Mouse (Mus musculus) CD4-positive, CD25-positive, alpha-beta regulatory T cell, adult 4 months (primary cell): ENCODE measurements around the gene Ell. TPM values are rescaled to one million over a fixed set of nuclear protein-coding genes. Genes with fewer than 3 reads are reported as not detected.

ENCODE experiments used
- ATAC-seq: one replicate; pipeline ENCODE4 v1.8.0; 2017
- polyA plus RNA-seq, 2 experiments: library from polyadenylated mRNA; unstranded; fragments of 100-300 nt; shearing (Covaris generic); gene quantifications; one replicate each; pipeline ENCODE4 v1.2.1; 2017

The Ell gene
- polyA plus RNA-seq, 2 experiments from 2014 or later: 41.4 to 50.4 TPM

DNA sequence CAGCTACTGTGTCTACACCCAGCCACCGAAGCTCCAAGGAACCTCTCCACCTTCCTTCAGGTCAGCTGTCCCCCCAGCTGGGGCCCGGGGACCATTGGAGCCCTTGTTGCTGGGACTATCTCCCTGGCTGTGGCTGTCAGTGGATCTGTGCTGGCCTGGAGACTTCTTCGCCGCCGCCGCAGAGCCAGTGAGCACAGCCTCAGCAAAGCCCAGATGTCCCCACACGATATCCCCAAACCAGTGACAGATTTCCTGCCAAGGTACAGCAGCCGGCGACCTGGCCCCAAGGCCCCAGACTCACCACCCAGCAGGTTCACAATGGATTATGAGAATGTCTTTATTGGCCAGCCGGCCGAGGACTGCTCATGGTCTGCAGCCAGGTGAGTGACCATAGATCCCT, 78.7 kb downstream of the Ell start:
- ATAC-seq: no peak

DNA sequence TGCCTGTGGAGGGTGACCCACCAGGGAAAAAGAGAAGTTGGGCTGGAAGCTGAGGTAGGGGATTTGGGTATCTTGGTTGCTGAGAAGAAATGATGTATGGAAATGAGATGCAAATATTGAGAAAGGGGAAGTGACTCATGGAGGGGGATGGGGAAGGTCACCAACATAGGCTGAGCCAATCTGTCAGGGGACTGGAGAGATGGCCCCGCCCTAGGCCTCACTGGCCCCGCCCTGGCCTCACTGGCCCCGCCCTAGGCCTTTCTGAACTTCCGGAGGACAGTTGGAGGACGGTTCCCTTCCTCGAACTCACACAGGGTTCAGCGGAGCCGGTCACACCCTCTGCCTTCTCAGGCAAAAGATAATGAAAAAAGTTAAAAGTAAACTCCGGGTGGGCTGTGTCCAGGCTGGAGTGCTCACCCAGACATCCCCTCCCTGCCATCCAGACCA, 79.7 kb downstream of the Ell start:
- ATAC-seq: peak; percentile 62

DNA sequence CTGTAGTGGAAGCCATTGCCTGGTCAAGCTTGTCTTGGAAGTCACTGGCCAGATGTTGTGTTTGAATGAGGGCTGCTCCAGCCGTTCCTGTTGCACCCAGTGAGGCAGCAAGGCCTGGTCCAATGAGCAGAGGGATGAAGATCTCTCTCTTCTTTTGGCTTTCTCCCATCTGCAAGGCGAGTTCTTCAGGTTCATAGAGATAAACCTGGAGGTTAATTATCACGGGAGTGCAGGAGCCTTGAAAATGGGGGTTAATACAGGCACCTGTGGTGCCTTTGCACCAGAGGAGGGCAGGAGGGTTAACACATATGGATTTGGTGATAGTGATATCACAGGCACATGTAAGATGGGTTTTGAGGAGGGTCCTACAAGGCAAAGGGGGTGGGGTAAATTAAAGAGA, 83.0 kb downstream of the Ell start:
- ATAC-seq: no peak

DNA sequence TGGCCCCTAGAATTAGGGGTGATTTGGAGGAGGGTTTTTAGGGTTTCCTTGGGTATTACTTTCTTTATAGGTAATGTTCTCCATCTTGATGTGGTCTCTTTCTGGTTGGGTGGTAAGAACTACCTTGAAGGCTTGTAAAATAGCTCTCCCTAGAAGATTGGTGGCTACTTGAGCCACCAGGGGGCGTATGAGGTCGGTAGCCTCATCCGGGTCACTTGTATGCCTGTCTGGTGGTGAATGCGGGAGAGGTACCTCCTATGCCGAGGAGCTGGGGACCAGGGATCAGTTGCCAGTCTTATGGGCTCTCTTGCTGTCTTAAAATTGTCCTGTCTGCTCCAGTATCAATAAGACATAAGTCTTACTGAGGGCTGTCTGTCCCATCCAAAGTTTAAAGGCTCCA, 85.8 kb downstream of the Ell start:
- peak; percentile 25 for ATAC-seq

DNA sequence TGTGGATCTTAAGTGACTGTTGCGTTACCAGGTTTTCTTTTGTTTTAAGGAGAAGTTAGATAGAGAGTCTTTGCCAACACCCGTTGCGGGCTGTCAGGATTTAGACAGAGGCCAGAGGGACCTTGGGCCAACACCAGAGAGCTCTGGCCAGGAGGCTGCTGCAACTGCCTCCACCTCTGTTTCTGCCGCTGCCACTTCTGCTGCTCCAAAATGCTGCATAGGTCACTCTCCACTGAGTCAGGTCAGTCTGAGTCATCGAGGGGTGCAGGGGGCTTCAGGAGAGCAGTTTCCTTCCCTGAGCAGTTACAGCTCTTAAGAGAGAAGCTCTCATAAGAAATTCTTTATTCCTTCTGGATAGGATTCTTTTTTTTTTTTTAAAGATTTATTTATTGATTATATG, 87.8 kb downstream of the Ell start:
- no peak for ATAC-seq

DNA sequence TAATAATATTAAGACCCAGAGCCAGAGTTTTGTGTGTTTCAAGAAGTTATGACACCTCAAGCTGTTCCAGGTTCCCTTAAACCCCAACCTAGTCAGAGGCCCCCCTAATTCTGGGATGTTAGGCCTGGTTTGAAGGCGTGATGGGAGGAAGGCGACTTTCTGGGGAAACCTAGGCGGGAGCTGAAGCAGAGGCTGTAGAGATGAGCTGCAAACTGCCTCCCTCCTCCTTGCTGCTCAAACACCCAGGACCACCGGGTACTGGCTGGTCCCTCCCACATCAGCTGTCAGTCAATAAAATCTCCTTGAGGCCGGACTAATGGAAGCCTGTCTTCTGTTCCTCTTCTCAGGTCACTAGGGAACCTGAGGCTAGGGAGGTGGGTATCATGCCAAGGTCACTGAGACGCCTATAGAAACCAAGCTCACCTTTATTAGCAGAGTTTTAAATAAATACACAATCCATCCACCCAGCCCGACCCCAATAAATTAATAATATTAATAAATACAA, 89.8 kb downstream of the Ell start:
- ATAC-seq: no peak

DNA sequence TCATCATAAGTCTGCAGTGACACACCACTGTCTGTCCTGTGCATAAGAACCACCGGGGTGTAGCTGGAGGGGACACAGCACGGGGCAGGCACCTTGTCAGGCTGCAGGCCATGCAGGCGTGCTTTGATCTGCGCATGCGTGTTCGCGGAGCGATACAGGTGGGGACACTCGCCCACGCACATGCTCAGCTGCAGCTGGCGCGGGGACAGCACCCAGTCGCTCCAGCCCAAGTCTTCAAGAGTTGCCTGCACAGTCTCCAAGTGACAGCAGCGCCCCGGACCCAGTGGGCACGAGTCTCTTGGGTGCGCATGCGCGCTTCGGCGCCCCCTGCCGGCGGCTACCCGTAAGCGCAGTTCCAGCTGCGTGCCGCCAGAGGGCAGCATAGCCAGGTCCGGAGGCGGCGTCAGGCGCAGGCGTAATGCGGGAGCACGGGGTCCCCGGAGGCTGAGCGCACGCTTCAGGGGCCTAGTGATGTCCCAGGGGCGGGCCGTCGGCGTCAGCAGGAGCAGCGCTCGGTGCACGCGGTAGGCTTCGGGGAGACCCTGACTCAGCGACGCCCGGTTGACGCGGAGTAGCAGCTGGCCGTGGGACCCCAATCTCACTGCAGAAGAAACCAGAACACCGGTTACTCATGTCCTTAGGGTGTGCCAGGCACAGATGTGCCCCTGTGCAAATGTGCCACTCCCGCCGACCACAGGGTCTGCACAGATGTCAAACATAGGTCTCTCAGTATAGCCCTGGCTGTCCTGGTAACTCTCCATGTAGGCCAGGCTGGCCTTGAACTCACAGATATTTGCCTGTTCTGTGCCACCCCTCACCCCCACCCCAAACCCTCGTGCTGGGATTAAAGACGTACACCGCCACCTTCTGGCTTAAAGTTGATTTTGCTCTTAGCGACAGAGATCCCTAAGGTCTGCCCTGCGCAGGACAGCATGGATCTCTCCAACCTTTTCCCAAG, 90.6 kb downstream of the Ell start:
- ATAC-seq: peak; percentile 83

DNA sequence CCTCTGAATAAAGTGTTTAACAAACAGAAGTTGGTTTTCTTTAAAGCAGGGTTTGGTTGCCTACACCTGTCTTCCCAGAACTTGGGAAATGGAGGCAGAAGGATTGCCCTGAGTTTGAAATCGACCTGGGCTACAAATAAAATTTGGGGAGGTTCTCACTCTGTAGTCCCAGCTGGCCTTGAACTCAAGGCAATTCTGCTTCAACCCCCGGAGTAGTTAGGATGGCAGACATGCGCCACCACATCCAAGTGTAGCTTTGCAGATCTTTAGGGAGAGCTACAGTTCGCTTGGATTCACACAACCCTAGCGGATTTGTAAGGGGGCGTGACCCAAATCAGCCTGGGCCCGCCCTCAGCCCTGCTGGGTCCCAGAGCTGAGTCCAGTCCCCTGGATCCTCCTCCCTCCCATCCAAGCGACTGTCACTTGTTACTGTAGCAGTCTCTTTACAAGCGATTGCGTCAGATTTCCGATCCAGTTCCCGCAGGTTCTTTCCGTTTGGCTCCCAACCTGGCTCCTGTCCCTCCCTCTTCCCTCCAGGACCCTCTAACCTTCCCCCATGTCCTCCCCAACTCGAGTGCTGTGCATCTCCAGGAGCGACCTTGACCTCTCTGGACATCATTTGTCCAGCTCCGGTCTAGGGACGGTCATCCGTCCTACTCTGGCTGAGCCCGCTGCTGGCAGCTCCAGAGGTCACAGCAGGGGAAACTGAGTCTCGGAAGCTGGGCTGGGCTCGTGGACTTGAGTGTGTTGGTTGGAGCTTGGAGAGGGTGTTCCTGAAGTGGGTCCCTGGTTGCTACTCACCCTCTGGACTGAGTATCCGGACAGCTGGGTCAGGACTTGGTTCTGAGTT, 91.5 kb downstream of the Ell start:
- ATAC-seq: no peak

DNA sequence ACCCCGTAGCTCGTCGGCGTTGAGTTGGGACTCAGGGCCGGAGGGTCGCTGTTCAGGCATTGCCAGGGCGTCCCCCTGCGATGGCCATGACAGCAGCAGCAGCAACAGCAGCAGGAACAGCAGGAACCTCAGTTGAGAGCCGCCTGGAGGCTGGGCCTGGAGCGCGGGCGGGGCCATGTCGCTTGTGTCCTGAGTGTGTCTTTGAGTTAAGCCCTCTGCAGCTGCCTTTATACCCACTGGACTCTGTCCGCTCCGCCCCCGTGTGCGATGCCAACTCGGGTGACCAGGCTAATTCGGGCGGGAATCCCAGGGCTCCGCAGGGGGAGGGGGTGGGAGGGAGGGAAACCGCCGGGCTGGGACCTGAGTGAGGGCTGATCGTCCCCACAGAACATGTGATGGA, 92.2 kb downstream of the Ell start:
- no peak for ATAC-seq

DNA sequence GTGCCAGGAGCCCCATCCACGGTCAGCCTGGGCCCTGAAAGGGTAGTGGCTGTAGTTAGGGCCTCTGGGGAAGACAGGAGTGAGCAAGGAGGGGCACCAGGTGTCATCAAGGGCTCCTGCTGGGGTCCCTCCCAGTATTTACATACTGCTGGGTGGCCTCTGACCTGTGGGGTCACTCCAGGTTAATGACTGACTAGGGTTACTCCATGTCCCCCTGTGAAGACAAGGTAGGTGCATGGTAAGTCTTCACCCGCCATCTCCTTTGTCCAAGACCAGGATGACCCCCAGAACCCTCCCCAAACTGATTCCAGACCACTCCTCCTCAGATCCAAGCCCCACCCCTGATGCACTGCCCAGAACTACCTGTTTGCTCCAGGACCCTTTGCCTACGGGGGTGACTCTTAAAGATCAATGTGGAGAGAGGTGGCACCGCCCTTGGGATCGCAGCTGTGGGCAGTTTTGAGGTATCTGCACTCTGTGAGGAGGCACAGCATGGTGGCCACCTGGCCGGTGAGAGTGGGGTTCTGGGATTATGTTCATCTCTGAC, 93.2 kb downstream of the Ell start, which contains the start of gene Gdf15:
TSS of gene Gdf15 (minus strand) at position 111 of the 547 bp plus-strand sequence.
- no peak for ATAC-seq

DNA sequence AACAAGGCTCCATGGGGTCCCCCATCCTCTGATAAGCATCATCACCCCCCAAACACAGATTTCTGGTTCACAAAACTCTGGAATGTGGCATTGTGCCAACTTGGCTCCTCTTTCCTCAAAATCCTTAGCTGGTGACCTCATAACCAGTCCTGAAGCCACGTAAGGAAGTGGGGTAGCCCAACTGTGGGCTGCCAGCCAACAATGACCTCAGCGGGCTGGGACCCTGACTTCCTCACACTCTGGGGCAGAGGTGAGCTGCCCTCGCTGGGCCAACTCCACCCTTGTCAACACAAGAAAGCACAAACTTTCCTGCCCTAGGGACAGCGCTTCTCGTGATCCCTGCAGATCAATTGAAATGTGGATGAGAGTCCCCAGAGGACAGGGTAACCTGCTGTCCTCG, 94.8 kb downstream of the Ell start:
- ATAC-seq: no peak

DNA sequence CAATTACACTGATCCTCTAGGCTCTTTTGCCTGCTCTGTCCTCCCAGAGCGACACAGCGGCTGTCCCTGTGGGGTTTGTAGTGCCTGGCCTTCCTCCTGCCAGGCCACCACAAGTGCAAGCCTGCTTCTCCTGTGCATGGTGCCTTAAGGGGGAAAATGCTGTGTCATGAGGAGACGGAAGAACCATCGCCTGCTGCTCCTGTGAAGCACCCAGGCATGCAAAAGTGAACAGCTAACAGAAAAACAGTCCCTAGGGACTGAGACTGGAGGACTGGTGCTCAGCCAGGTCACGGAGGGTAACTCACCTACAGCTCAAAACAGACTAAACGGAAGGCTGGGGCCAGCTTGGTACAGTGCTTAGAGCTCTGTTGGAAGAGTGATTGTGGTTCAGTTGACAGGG, 96.3 kb downstream of the Ell start:
- no peak for ATAC-seq

DNA sequence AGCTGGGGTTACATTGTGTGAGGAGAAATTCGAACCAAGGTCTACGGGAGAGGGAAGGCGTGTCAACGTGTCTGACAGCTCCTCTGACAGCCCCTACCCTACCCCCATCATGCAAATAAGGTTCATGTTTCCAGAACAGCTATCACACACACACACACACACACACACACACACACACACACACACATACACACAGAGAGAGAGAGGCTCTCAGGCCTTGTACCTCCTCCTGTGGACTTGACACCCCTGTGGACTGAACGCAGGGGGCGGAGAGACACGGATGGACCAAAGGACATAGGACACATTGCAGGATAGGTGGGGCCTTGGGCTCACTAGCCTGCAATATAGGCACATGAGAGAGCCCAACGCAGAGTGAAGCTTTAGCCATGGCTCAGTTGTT, 97.6 kb downstream of the Ell start:
- ATAC-seq: no peak

DNA sequence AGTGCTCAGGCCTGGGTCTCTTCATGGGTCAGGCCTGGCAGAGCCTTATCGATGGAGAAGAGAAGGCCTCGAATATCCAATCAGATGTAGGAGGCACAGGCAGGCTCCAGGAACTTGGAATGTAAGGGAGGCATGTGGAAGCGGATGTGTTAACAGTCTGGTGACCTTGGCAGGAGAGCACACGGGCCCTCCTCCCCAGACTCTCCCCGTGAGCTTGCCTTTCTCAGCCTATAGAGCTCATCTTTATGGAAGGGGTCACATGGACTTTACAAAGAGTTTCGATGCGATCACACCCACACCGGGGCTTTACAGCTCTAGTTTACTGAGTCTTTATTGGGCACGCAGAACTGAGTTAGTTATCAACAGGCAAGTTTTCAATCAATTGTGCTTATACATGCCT, 99.5 kb downstream of the Ell start:
- ATAC-seq: no peak

Other genes with a start within 250 kb of the Ell start
- gene Ddx49, start 237.0 kb upstream of the Ell start, polyA plus RNA-seq: 10 to 100 TPM; 57.8 to 74.2 TPM
- 100 to 1,000 TPM; 321 to 359 TPM for gene Cope, start 236.9 kb upstream of the Ell start, polyA plus RNA-seq
- gene Cers1, start 223.7 kb upstream of the Ell start, polyA plus RNA-seq: not detected
- gene Gdf1, start 209.6 kb upstream of the Ell start, polyA plus RNA-seq: under 1 TPM in 1 of 2 experiments, not detected in 1; 0.71 TPM
- 10 to 100 TPM; 11.4 to 14.5 TPM for gene Upf1, start 186.2 kb upstream of the Ell start, polyA plus RNA-seq
- under 1 TPM in 1 of 2 experiments, not detected in 1; 0.28 TPM for gene Comp, start 165.9 kb upstream of the Ell start, polyA plus RNA-seq
- gene Crtc1, start 99.9 kb upstream of the Ell start, polyA plus RNA-seq: 1 to 10 TPM; 7.6 to 9.3 TPM
- gene Klhl26, start 62.5 kb upstream of the Ell start, polyA plus RNA-seq: 10 to 100 TPM in 1 of 2 experiments, 1 to 10 TPM in 1; 7.2 to 20.1 TPM
- not detected for gene Tmem59l, start 52.1 kb upstream of the Ell start, polyA plus RNA-seq
- gene Crlf1, start 46.3 kb upstream of the Ell start, polyA plus RNA-seq: not detected
- 10 to 100 TPM; 82.2 to 83.2 TPM for gene Rex1bd, start 32.7 kb upstream of the Ell start, polyA plus RNA-seq
- gene Uba52, start 28.7 kb upstream of the Ell start, polyA plus RNA-seq: 1,000 to 10,000 TPM; 3,148 to 3,732 TPM
- 100 to 1,000 TPM; 117 to 159 TPM for gene Fkbp8, start 11.7 kb upstream of the Ell start, polyA plus RNA-seq
- 100 to 1,000 TPM; 146 to 173 TPM for gene Kxd1, start 11.5 kb upstream of the Ell start, polyA plus RNA-seq
- 10 to 100 TPM; 26.0 to 58.7 TPM for gene Isyna1, start 54.9 kb downstream of the Ell start, polyA plus RNA-seq
- gene Ssbp4, start 69.4 kb downstream of the Ell start, polyA plus RNA-seq: 10 to 100 TPM in 1 of 2 experiments, 1 to 10 TPM in 1; 5.9 to 15.0 TPM
- under 1 TPM; 0.43 to 0.89 TPM for gene Lrrc25, start 76.7 kb downstream of the Ell start, polyA plus RNA-seq
- gene Gdf15, start 93.0 kb downstream of the Ell start, polyA plus RNA-seq: not detected
- gene Pgpep1, start 120.9 kb downstream of the Ell start, polyA plus RNA-seq: 1 to 10 TPM; 7.0 to 9.5 TPM
- 10 to 100 TPM; 86.8 to 94.5 TPM for gene Lsm4, start 133.8 kb downstream of the Ell start, polyA plus RNA-seq
- gene Jund, start 159.5 kb downstream of the Ell start, polyA plus RNA-seq: 10 to 100 TPM in 1 of 2 experiments, 1 to 10 TPM in 1; 7.6 to 23.3 TPM
- under 1 TPM in 1 of 2 experiments, not detected in 1; 0.07 TPM for gene Iqcn, start 164.0 kb downstream of the Ell start, polyA plus RNA-seq
- not detected for gene Gm3336, start 179.1 kb downstream of the Ell start, polyA plus RNA-seq
- under 1 TPM; 0.66 to 0.94 TPM for gene Pde4c, start 184.3 kb downstream of the Ell start, polyA plus RNA-seq
- gene Rab3a, start 215.2 kb downstream of the Ell start, polyA plus RNA-seq: 1 to 10 TPM; 7.5 to 9.6 TPM
- gene Mpv17l2, start 221.5 kb downstream of the Ell start, polyA plus RNA-seq: 10 to 100 TPM; 30.2 to 39.2 TPM
- gene Pik3r2, start 237.3 kb downstream of the Ell start, polyA plus RNA-seq: 1 to 10 TPM; 4.3 to 4.5 TPM